Mouse (Mus musculus): ENCODE measurements around the gene 1110017D15Rik.

Gene 1110017D15Rik

GRCm38 (mm10) chr4:41513309-41513708 lies 3.8 kb downstream of the 1110017D15Rik start:
- no peak for DNase-seq (ENCODE audit: low read depth)

- no peak for DNase-seq (ENCODE audit: low read depth)
These were observed 9.1 kb downstream of the 1110017D15Rik start for GRCm38 (mm10) chr4:41507998-41508397.

GRCm38 (mm10) chr4:41507326-41507924 lies 9.7 kb downstream of the 1110017D15Rik start:
- DNase-seq (ENCODE audit: low read depth), result no peak

GRCm38 (mm10) chr4:41506906-41507305 lies 10.2 kb downstream of the 1110017D15Rik start:
- peak; percentile 77 for DNase-seq (ENCODE audit: low read depth)

GRCm38 (mm10) chr4:41506156-41506555 lies 11.0 kb downstream of the 1110017D15Rik start:
- peak; percentile 33 for DNase-seq (ENCODE audit: low read depth)

- no peak for DNase-seq (ENCODE audit: low read depth)
These were observed 12.0 kb downstream of the 1110017D15Rik start for GRCm38 (mm10) chr4:41505131-41505551.

- DNase-seq (ENCODE audit: low read depth), result peak; percentile 28
These were observed 12.8 kb downstream of the 1110017D15Rik start for GRCm38 (mm10) chr4:41504325-41504724.

- peak; percentile 98 for DNase-seq (ENCODE audit: low read depth)
These were observed 14.1 kb downstream of the 1110017D15Rik start, which contains the start of gene AI464131 for GRCm38 (mm10) chr4:41502986-41503412. Gene AI464131, minus strand, starts transcription at chr4:41503076.

- DNase-seq (ENCODE audit: low read depth), result peak; percentile 75
These were observed 14.8 kb downstream of the 1110017D15Rik start for GRCm38 (mm10) chr4:41502171-41502940.

GRCm38 (mm10) chr4:41500787-41501186 lies 16.3 kb downstream of the 1110017D15Rik start:
- no peak for DNase-seq (ENCODE audit: low read depth)

GRCm38 (mm10) chr4:41499619-41500018 lies 17.5 kb downstream of the 1110017D15Rik start:
- DNase-seq (ENCODE audit: low read depth), result no peak

- no peak for DNase-seq (ENCODE audit: low read depth)
These were observed 18.2 kb downstream of the 1110017D15Rik start for GRCm38 (mm10) chr4:41498921-41499391.

- DNase-seq (ENCODE audit: low read depth), result no peak
These were observed 18.9 kb downstream of the 1110017D15Rik start for GRCm38 (mm10) chr4:41497995-41498845.

- DNase-seq (ENCODE audit: low read depth), result no peak
These were observed 19.6 kb downstream of the 1110017D15Rik start for GRCm38 (mm10) chr4:41497579-41497978.

- no peak for DNase-seq (ENCODE audit: low read depth)
These were observed 20.1 kb downstream of the 1110017D15Rik start for GRCm38 (mm10) chr4:41497046-41497445.

- no peak for DNase-seq (ENCODE audit: low read depth)
These were observed 21.3 kb downstream of the 1110017D15Rik start for GRCm38 (mm10) chr4:41495850-41496249.

- DNase-seq (ENCODE audit: low read depth), result no peak
These were observed 22.1 kb downstream of the 1110017D15Rik start for GRCm38 (mm10) chr4:41495076-41495475.

GRCm38 (mm10) chr4:41494378-41494777 lies 22.8 kb downstream of the 1110017D15Rik start:
- no peak for DNase-seq (ENCODE audit: low read depth)

GRCm38 (mm10) chr4:41493464-41494116 lies 23.5 kb downstream of the 1110017D15Rik start:
- no peak for DNase-seq (ENCODE audit: low read depth)

GRCm38 (mm10) chr4:41492951-41493350 lies 24.2 kb downstream of the 1110017D15Rik start:
- no peak for DNase-seq (ENCODE audit: low read depth)

- peak; percentile 84 for DNase-seq (ENCODE audit: low read depth)
These were observed 35.5 kb downstream of the 1110017D15Rik start for GRCm38 (mm10) chr4:41481601-41482017.

- DNase-seq (ENCODE audit: low read depth), result peak; percentile 11
These were observed 36.9 kb downstream of the 1110017D15Rik start for GRCm38 (mm10) chr4:41480254-41480653.

Data from NIH3T3 (cell line).